Mouse (Mus musculus): Measurements from ENCODE around the gene Art5. TPM values are rescaled to one million over a fixed set of nuclear protein-coding genes. Genes with fewer than 3 reads are reported as not detected.
A peak's percentile ranks its signal among the peaks of the same experiment; 100 is the strongest.

The Art5 gene
- polyA plus RNA-seq, 1 experiment from 2014 or later: 0.71 TPM

DNA sequence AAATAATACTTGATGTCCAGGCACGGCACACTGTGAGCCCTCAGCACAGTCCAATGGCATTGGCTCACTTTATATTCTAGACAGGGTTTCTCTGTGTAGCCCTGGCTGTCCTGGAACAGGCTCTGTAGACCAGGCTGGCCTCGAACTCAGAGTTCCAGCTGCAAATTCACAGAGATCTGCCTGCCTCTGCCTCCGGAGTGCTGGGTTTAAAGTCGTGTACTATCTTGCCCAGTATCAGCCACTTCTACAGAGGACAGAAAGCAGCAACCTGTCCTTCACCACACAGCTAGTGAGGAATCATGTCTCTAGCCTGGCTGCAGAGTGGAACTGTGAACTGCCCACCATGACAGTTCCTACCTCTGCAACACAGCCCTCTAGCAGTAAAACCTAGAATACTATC, 457 bp upstream of the Art5 start:
- H3K4me1 ChIP-seq (replicated peaks; ENCODE audit: control insufficient read depth, insufficient read depth, low read length): peaks cover 3% of the 10 kb centered on the region; the same call in 1 of the 2 replicates
- no peaks in the 10 kb centered on the region for H3K36me3 ChIP-seq (ENCODE audit: control insufficient read depth, insufficient read depth)
- H3K4me2 ChIP-seq (ENCODE audit: low read length): no peak overlapping the region
- H3K9me3 ChIP-seq (ENCODE audit: control insufficient read depth, low read length): no peaks in the 10 kb centered on the region
- H3K9ac ChIP-seq (replicated peaks; ENCODE audit: low read depth, low read length): no peak overlapping the region
- no peak overlapping the region for H3K27ac ChIP-seq (ENCODE audit: low read length)
- 89% methylated on average over 4 of the region's 4 CpGs for WGBS
- H3K4me3 ChIP-seq (replicated peaks; ENCODE audit: low read length): no peak overlapping the region
- no peak for ATAC-seq
- no peaks in the 10 kb centered on the region for H3K27me3 ChIP-seq (replicated peaks; ENCODE audit: control insufficient read depth, insufficient read depth, low read length)

DNA sequence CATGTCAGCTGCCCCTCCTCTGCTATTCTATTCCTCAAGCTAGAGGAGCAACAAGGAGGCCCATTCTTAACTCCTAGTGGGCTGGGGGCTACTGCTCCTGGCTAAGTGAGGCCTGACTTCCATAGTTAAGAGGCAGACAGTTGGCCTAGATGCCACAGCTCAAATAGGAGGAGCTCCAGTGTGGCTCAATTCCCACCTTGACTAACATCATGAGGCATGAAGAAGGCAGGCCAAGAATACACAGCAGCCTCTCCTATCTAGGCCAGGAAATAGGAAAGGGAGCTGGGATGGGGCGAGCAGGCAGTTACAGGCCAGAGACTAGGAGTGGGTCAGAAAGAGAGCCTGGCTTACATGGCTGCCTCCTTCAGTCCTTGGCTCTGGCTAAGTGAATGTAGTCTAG, 1.1 kb downstream of the Art5 start:
- Histone ChIP-seq H3K4me2 (ENCODE audit: low read length) (no peak overlapping the region), H3K4me1 (replicated peaks; ENCODE audit: control insufficient read depth, insufficient read depth, low read length) (peaks cover 3% of the 10 kb centered on the region; the same call in 1 of the 2 replicates), H3K27me3 (replicated peaks; ENCODE audit: control insufficient read depth, insufficient read depth, low read length) (no peaks in the 10 kb centered on the region), H3K4me3 (replicated peaks; ENCODE audit: low read length) (no peak overlapping the region), H3K9me3 (ENCODE audit: control insufficient read depth, low read length) (no peaks in the 10 kb centered on the region), H3K27ac (ENCODE audit: low read length) (no peak overlapping the region), H3K9ac (replicated peaks; ENCODE audit: low read depth, low read length) (no peak overlapping the region), H3K36me3 (ENCODE audit: control insufficient read depth, insufficient read depth) (no peaks in the 10 kb centered on the region)
- ATAC-seq: no peak
- WGBS: 95% methylated on average over 1 of the region's 1 CpGs

DNA sequence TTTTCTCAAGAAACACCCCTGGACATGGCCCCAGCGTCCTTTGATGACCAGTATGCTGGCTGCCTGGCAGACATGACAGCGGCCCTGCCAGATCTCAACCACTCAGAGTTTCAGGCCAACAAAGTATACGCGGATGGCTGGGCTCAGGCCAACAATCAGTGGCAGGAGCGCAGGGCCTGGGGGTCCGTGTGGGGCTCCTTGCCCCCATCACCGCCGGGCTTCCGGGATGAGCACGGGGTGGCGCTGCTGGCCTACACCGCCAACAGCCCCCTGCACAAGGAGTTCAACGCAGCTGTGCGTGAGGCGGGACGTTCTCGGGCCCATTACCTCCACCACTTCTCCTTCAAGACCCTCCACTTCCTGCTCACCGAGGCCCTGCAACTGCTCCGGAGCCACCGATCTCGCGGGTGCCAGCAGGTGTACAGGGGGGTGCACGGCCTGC, 2.6 kb downstream of the Art5 start:
- H3K36me3 ChIP-seq (ENCODE audit: control insufficient read depth, insufficient read depth): no peaks in the 10 kb centered on the region
- H3K4me1 ChIP-seq (replicated peaks; ENCODE audit: control insufficient read depth, insufficient read depth, low read length): peaks cover 3% of the 10 kb centered on the region; the same call in 1 of the 2 replicates
- 17% methylated on average over 23 of the region's 23 CpGs for WGBS
- no peak overlapping the region for H3K27ac ChIP-seq (ENCODE audit: low read length)
- peak overlapping the region; percentile 42 for H3K4me2 ChIP-seq (ENCODE audit: low read length)
- H3K9me3 ChIP-seq (ENCODE audit: control insufficient read depth, low read length): no peaks in the 10 kb centered on the region
- no peaks in the 10 kb centered on the region for H3K27me3 ChIP-seq (replicated peaks; ENCODE audit: control insufficient read depth, insufficient read depth, low read length)
- H3K4me3 ChIP-seq (replicated peaks; ENCODE audit: low read length): peak overlapping the region; percentile 21; the same call in 1 of the 2 replicates
- H3K9ac ChIP-seq (replicated peaks; ENCODE audit: low read depth, low read length): peak overlapping the region; percentile 7; the same call in 1 of the 2 replicates
- ATAC-seq: peak; percentile 33

DNA sequence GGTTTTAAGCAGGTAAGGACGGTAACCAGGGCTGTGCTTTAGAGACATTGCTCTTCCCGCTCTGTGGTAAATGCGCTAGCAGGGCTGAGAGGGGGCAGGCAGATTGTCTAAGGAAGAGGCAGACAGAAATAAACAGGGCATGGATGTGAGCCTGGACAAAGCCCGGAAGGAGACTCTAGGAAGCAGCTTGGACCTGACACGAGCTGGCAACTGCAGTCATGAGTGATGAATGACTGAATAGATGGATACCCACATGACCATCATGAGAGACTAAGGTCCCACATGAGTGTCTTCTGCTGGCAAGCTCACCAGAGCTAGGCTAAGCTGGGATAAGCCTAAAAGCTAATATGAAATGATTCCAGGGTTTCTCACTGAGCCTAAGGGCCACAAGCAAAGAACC, 5.2 kb downstream of the Art5 start:
- no peak overlapping the region for H3K27ac ChIP-seq (ENCODE audit: low read length)
- H3K27me3 ChIP-seq (replicated peaks; ENCODE audit: control insufficient read depth, insufficient read depth, low read length): no peaks in the 10 kb centered on the region
- H3K9ac ChIP-seq (replicated peaks; ENCODE audit: low read depth, low read length): no peak overlapping the region
- H3K4me2 ChIP-seq (ENCODE audit: low read length): no peak overlapping the region
- H3K4me3 ChIP-seq (replicated peaks; ENCODE audit: low read length): no peak overlapping the region
- no peaks in the 10 kb centered on the region for H3K9me3 ChIP-seq (ENCODE audit: control insufficient read depth, low read length)
- ATAC-seq: no peak
- H3K4me1 ChIP-seq (replicated peaks; ENCODE audit: control insufficient read depth, insufficient read depth, low read length): peaks cover 11% of the 10 kb centered on the region
- 74% methylated on average over 5 of the region's 5 CpGs for WGBS
- no peaks in the 10 kb centered on the region for H3K36me3 ChIP-seq (ENCODE audit: control insufficient read depth, insufficient read depth)

DNA sequence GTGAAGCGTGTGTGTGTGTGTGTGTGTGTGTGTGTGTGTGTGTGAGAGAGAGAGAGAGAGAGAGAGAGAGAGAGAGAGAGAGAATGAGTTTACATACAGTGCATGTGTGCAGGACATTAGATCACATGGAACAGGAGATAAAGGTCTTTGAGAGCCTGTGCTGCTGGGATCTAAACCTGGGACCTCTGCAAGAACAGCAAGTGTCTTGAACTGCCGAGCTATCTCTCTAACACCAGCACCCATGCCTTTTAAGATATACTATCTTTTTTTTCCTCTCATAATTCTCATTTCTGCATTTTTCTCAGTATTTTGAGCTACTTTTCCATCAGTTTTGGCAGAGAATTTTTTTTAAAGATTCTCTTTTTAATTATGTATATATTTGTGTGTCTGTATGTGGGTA, 5.7 kb downstream of the Art5 start:
- no peak for ATAC-seq
- 83% methylated on average over 2 of the region's 2 CpGs for WGBS
- Histone ChIP-seq H3K27me3 (replicated peaks; ENCODE audit: control insufficient read depth, insufficient read depth, low read length) (no peaks in the 10 kb centered on the region), H3K27ac (ENCODE audit: low read length) (no peak overlapping the region), H3K4me2 (ENCODE audit: low read length) (no peak overlapping the region), H3K9ac (replicated peaks; ENCODE audit: low read depth, low read length) (no peak overlapping the region), H3K4me3 (replicated peaks; ENCODE audit: low read length) (no peak overlapping the region), H3K4me1 (replicated peaks; ENCODE audit: control insufficient read depth, insufficient read depth, low read length) (peaks cover 11% of the 10 kb centered on the region), H3K36me3 (ENCODE audit: control insufficient read depth, insufficient read depth) (no peaks in the 10 kb centered on the region), H3K9me3 (ENCODE audit: control insufficient read depth, low read length) (no peaks in the 10 kb centered on the region)

DNA sequence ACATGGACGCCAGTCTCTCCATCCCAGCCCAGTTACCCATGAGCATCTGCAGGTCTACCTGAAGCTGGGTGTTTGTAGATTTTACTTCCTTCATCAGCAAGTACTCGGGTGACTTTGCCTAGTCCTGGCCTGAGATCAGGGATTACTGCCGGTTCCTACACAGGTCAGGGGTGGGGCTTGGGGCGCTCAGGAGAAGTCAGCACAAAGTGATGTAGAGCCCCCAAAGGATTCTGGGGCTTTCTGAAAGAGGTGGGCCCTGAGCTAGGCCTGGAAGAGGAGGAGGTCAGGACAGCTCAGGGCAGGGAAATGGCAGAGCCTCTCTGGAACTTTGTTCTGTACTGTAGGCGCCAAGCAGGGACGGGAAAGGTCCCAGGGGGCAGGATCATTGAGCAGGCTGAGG, 6.6 kb downstream of the Art5 start:
- no peak for ATAC-seq
- Histone ChIP-seq H3K9ac (replicated peaks; ENCODE audit: low read depth, low read length) (no peak overlapping the region), H3K27me3 (replicated peaks; ENCODE audit: control insufficient read depth, insufficient read depth, low read length) (no peaks in the 10 kb centered on the region), H3K36me3 (ENCODE audit: control insufficient read depth, insufficient read depth) (no peaks in the 10 kb centered on the region), H3K4me3 (replicated peaks; ENCODE audit: low read length) (no peak overlapping the region), H3K27ac (ENCODE audit: low read length) (no peak overlapping the region), H3K4me2 (ENCODE audit: low read length) (no peak overlapping the region), H3K4me1 (replicated peaks; ENCODE audit: control insufficient read depth, insufficient read depth, low read length) (peaks cover 11% of the 10 kb centered on the region), H3K9me3 (ENCODE audit: control insufficient read depth, low read length) (no peaks in the 10 kb centered on the region)
- 41% methylated on average over 6 of the region's 6 CpGs for WGBS

DNA sequence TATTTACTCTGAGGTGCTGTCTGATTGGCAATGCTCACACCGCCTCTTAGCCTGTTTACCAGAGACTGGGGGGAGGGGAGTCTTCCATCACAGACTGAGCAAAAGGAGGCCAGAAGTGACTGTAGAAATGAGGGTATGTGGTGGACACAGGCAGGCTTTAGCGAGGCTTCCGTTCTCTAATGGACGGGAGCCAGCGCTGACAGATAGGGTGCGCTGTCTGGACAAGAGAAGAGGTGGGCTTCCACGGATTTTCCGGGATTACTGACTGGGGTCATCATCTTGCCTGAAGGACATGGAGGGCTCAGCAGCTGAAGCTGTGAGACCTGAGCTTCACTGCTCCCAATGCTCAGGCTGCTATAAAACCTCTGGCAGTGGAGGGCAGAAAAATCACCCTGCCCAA, 7.0 kb downstream of the Art5 start:
- H3K36me3 ChIP-seq (ENCODE audit: control insufficient read depth, insufficient read depth): no peaks in the 10 kb centered on the region
- no peak overlapping the region for H3K4me3 ChIP-seq (replicated peaks; ENCODE audit: low read length)
- no peaks in the 10 kb centered on the region for H3K27me3 ChIP-seq (replicated peaks; ENCODE audit: control insufficient read depth, insufficient read depth, low read length)
- no peak overlapping the region for H3K9ac ChIP-seq (replicated peaks; ENCODE audit: low read depth, low read length)
- peaks cover 11% of the 10 kb centered on the region for H3K4me1 ChIP-seq (replicated peaks; ENCODE audit: control insufficient read depth, insufficient read depth, low read length)
- H3K27ac ChIP-seq (ENCODE audit: low read length): no peak overlapping the region
- no peak overlapping the region for H3K4me2 ChIP-seq (ENCODE audit: low read length)
- ATAC-seq: no peak
- no peaks in the 10 kb centered on the region for H3K9me3 ChIP-seq (ENCODE audit: control insufficient read depth, low read length)
- WGBS: 42% methylated on average over 8 of the region's 8 CpGs

DNA sequence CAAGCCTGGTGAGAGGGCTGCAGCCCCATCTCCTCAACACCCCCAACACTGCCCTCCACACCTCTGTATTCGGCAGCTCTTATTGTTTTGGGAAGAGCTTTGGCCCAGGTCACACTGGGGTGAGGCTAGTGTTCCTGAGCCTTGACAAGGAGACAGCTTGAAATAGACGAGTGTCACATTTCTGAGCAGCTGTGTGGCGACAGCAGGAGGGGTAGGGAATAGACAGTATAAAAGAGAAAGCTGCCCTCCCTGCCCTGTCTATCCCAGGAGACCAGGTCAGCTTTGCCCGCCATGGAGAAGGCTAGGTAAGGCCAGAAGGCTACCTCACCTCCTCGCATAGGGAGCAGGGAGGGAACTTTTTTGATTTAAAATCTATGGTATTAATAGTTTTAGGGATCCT, 7.8 kb downstream of the Art5 start, which contains the start of gene Art1:
TSS of gene Art1 (plus strand) at position 257 of the 400 bp plus-strand sequence.
- no peak within 1 kb of the TSS for H3K9ac ChIP-seq (replicated peaks; ENCODE audit: low read depth, low read length)
- H3K4me1 ChIP-seq (replicated peaks; ENCODE audit: control insufficient read depth, insufficient read depth, low read length): peaks cover 8% of the 10 kb centered on the region
- no peak within 1 kb of the TSS for H3K27ac ChIP-seq (ENCODE audit: low read length)
- H3K36me3 ChIP-seq (ENCODE audit: control insufficient read depth, insufficient read depth): no peaks in the 10 kb centered on the region
- H3K27me3 ChIP-seq (replicated peaks; ENCODE audit: control insufficient read depth, insufficient read depth, low read length): no peaks in the 10 kb centered on the region
- H3K4me3 ChIP-seq (replicated peaks; ENCODE audit: low read length): no peak within 1 kb of the TSS
- 43% methylated on average over 5 of the region's 5 CpGs for WGBS
- H3K4me2 ChIP-seq (ENCODE audit: low read length): no peak within 1 kb of the TSS
- no peaks in the 10 kb centered on the region for H3K9me3 ChIP-seq (ENCODE audit: control insufficient read depth, low read length)
- no peak for ATAC-seq

DNA sequence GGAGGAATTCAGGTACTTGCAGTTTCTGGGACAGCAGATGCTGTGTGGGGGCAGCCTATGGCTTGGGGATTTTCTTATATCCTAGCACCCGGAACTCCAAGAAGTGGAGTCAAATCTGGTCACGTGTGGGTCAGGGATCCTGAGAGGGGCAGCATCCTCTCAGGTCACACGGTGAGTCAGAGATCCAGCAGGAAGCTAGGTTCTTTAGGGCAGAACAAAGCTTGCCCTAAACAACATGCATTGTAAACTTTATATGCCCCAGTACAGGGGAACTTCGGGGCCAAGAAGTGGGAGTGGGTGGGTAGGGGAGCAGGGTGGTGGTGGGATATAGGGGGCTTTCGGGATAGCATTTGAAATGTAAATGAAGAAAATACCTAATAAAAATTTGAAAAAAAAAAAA, 8.4 kb downstream of the Art5 start:
- Histone ChIP-seq H3K4me3 (replicated peaks; ENCODE audit: low read length) (no peak overlapping the region), H3K4me1 (replicated peaks; ENCODE audit: control insufficient read depth, insufficient read depth, low read length) (peaks cover 8% of the 10 kb centered on the region), H3K27ac (ENCODE audit: low read length) (no peak overlapping the region), H3K4me2 (ENCODE audit: low read length) (no peak overlapping the region), H3K9me3 (ENCODE audit: control insufficient read depth, low read length) (no peaks in the 10 kb centered on the region), H3K36me3 (ENCODE audit: control insufficient read depth, insufficient read depth) (no peaks in the 10 kb centered on the region), H3K27me3 (replicated peaks; ENCODE audit: control insufficient read depth, insufficient read depth, low read length) (no peaks in the 10 kb centered on the region), H3K9ac (replicated peaks; ENCODE audit: low read depth, low read length) (no peak overlapping the region)
- no peak for ATAC-seq
- WGBS: 66% methylated on average over 5 of the region's 5 CpGs
